Mouse (Mus musculus): ENCODE measurements around the gene Mark4.

DNA sequence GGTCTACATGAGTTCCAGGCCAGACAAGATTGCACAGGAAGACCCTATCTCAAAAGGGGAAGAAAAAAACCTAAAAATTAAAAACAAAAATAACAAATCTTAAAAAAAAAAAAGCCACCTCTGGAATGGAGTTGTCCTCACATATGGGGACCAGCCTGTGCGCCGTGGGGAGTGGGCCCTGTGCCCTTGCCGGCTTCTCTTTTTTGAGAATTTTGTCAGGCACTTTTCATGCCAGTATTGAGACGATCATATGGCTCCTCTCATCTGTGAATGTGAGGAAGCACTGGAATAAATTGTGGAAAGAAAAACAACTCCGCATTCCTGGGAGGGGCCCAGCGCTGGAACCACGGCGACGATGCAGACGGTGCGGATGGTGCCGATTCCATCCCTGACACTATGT is 9.5 kb downstream of the Mark4 start:
- TF ChIP-seq CTCF (IDR thresholded peaks at IDR 0.05; ENCODE audit: extremely low read depth, insufficient read depth, insufficient read length, insufficient replicate concordance) (no peak), POLR2A (IDR thresholded peaks at IDR 0.05; ENCODE audit: low read depth, low read length) (no peak)

Measured in spleen, adult 2 months (tissue).